Comparison of ENCODE assay signal across 9 mouse cellular contexts in the genomic region with DNA sequence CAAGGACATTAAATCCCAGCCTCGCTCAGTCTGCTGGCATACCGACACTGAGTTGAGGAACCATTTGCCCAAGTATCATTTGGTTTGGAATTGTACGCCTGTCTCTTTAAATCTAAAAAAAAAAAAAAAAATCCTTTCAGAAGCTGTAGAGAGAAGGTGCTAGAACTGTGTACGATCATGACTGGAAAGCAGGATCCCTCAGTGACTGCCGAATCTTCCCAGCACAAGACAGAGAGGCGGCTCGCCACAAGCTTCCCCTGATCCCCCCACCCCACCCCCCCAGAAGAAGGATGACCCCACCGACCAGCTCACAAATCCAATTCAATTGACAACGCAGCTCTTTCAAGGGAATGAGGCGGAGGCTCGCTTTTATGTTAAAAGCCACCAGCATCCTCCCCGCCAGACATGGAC. TPM values are rescaled to one million over a fixed set of nuclear protein-coding genes. Genes with fewer than 3 reads are reported as not detected.
DNase-seq lines count a peak whose midpoint lies in the region; ATAC-seq lines count a peak whose summit lies in the region.
"Had no signal": no experiment of that assay in that cellular context is flagged by ENCODE, and none has a peak within 500 bp of the region (broad histone marks: within the 10 kb centered on the region; RNA-seq: fewer than 3 reads in every experiment).

No protein-coding gene starts in this region.

- H3K4me1 ChIP-seq in hindbrain, embryonic 15.5 days (replicated peaks), result peaks cover 23% of the 10 kb centered on the region
- peaks cover 18% of the 10 kb centered on the region for H3K4me1 ChIP-seq in midbrain, embryonic 16.5 days (ENCODE audit: control insufficient read depth, insufficient read depth, low read length)

- peak; percentile 52 for DNase-seq in embryo, embryonic 10.5 days (ENCODE audit: low spot score)
- no peak for DNase-seq in embryo, embryonic 10 days (ENCODE audit: low spot score)
- DNase-seq in right cerebral cortex, postnatal 10 days (ENCODE audit: low spot score in 2 of 2), result peak; percentile 47 to 62
- no peak for DNase-seq in right cerebral cortex, postnatal 14 days
- DNase-seq in adrenal gland, postnatal 14 days, result no peak
- no peak for DNase-seq in frontal cortex, postnatal 14 days (ENCODE audit: low spot score in 2 of 2)

- no peaks in the 10 kb centered on the region for H3K9me3 ChIP-seq in hindbrain, embryonic 15.5 days
- no peaks in the 10 kb centered on the region for H3K9me3 ChIP-seq in midbrain, embryonic 16.5 days (replicated peaks; ENCODE audit: control insufficient read depth, low read length, poor library complexity, severe bottlenecking)

- H3K27me3 ChIP-seq in hindbrain, embryonic 15.5 days, result no peaks in the 10 kb centered on the region
- no peaks in the 10 kb centered on the region for H3K27me3 ChIP-seq in midbrain, embryonic 16.5 days (ENCODE audit: control insufficient read depth, insufficient read depth, low read depth, low read length)

- peak overlapping the region; percentile 68 for H3K4me3 ChIP-seq in hindbrain, embryonic 15.5 days
- peak overlapping the region; percentile 78 for H3K4me3 ChIP-seq in midbrain, embryonic 16.5 days (ENCODE audit: low read depth, low read length)
- H3K4me3 ChIP-seq: erythroblast, embryonic 14.5 days had no signal

- peak overlapping the region; percentile 96 for H3K27ac ChIP-seq in hindbrain, embryonic 15.5 days (replicated peaks)
- peak overlapping the region; percentile 96 for H3K27ac ChIP-seq in midbrain, embryonic 16.5 days (ENCODE audit: low read length)

- H3K9ac ChIP-seq in hindbrain, embryonic 15.5 days, result peak overlapping the region; percentile 87
- H3K9ac ChIP-seq in midbrain, embryonic 16.5 days (ENCODE audit: low read depth, low read length), result peak overlapping the region; percentile 97

- 2% methylated on average over 12 of the region's 12 CpGs for WGBS in hindbrain, embryonic 15.5 days
- WGBS in midbrain, embryonic 16.5 days, result 1% methylated on average over 12 of the region's 12 CpGs

- no peaks in the 10 kb centered on the region for H3K36me3 ChIP-seq in hindbrain, embryonic 15.5 days
- no peaks in the 10 kb centered on the region for H3K36me3 ChIP-seq in midbrain, embryonic 16.5 days (ENCODE audit: control insufficient read depth, insufficient read depth, low read length)

- ATAC-seq in hindbrain, embryonic 15.5 days (ENCODE audit: low FRiP score, low read depth), result peak; percentile 70; the same call in 1 of the 2 replicates
- peak; percentile 78 for ATAC-seq in midbrain, embryonic 16.5 days

- H3K4me2 ChIP-seq in hindbrain, embryonic 15.5 days, result peak overlapping the region; percentile 78
- peak overlapping the region; percentile 81 for H3K4me2 ChIP-seq in midbrain, embryonic 16.5 days (ENCODE audit: low read length)

RNA-seq across cellular contexts. Expression of gene Pebp1, which starts 47.1 kb away (rescaled TPM):
- polyA plus RNA-seq in hindbrain, embryonic 15.5 days (2015; fragmentation: Nextera tagmentation; extraction: Ambion mirVana), result 1,065 and 1,090 TPM in 2 replicates
- 1,070 and 1,134 TPM in 2 replicates for polyA plus RNA-seq in midbrain, embryonic 16.5 days (2015; fragmentation: Nextera tagmentation; extraction: Ambion mirVana)
- 832 and 835 TPM in 2 replicates for total RNA-seq in adrenal gland, postnatal 14 days (2021)

Comparison
In these comparisons a context has a peak if more than half of its experiments do, and no peak if none do; other contexts are left out.
1. DNase-seq: peak in embryo, embryonic 10.5 days (single experiment) and right cerebral cortex, postnatal 10 days (2 of 2); none in embryo, embryonic 10 days (single experiment), right cerebral cortex, postnatal 14 days (single experiment), adrenal gland, postnatal 14 days (single experiment) and frontal cortex, postnatal 14 days (0 of 2).